In genomic region chr11:116641168-116641567, GRCm38 (mm10) we compare ENCODE assay signal across 11 mouse cellular contexts. TPM values are rescaled to one million over a fixed set of nuclear protein-coding genes. Genes with fewer than 3 reads are reported as not detected.
A peak's percentile ranks its signal among the peaks of the same experiment; 100 is the strongest.
DNase-seq lines count a peak whose midpoint lies in the region; ATAC-seq and TF ChIP-seq lines count a peak whose summit lies in the region.
"Had no signal": no experiment of that assay in that cellular context is flagged by ENCODE, and none has a peak within 500 bp of the region (broad histone marks: within the 10 kb centered on the region; RNA-seq: fewer than 3 reads in every experiment).

No protein-coding gene starts in this region.

- H3K4me1 ChIP-seq in hindbrain, postnatal 0 days (ENCODE audit: insufficient read depth, low read length), result no peaks in the 10 kb centered on the region
- peaks cover 15% of the 10 kb centered on the region for H3K4me1 ChIP-seq in hindbrain, embryonic 16.5 days (ENCODE audit: control insufficient read depth, insufficient read depth, low read depth, low read length)

- H3K27me3 ChIP-seq in hindbrain, postnatal 0 days (ENCODE audit: insufficient read depth, low read length), result no peaks in the 10 kb centered on the region
- H3K27me3 ChIP-seq in hindbrain, embryonic 16.5 days (replicated peaks; ENCODE audit: control insufficient read depth, insufficient read depth, low read length), result no peaks in the 10 kb centered on the region

- no peak overlapping the region for H3K4me2 ChIP-seq in hindbrain, postnatal 0 days (ENCODE audit: low read depth, low read length)
- H3K4me2 ChIP-seq in hindbrain, embryonic 16.5 days (ENCODE audit: low read length), result no peak overlapping the region
- H3K4me2 ChIP-seq: embryonic facial prominence, embryonic 12.5 days had no signal

- no peaks in the 10 kb centered on the region for H3K36me3 ChIP-seq in hindbrain, postnatal 0 days (ENCODE audit: insufficient read depth, low read length)
- H3K36me3 ChIP-seq in hindbrain, embryonic 16.5 days (ENCODE audit: control insufficient read depth, insufficient read depth, low read length), result no peaks in the 10 kb centered on the region
- H3K36me3 ChIP-seq: embryonic facial prominence, embryonic 12.5 days had no signal

- TF ChIP-seq CTCF in hindbrain, postnatal 0 days (IDR thresholded peaks at IDR 0.05; ENCODE audit: low read depth), result peak; percentile 55

- H3K9ac ChIP-seq in hindbrain, postnatal 0 days (replicated peaks; ENCODE audit: low read length), result no peak overlapping the region
- no peak overlapping the region for H3K9ac ChIP-seq in hindbrain, embryonic 16.5 days (ENCODE audit: low read depth, low read length)
- H3K9ac ChIP-seq: embryonic facial prominence, embryonic 12.5 days had no signal

- no peak for ATAC-seq in hindbrain, postnatal 0 days
- ATAC-seq in hindbrain, embryonic 16.5 days, result no peak

- no peak overlapping the region for H3K4me3 ChIP-seq in hindbrain, postnatal 0 days (ENCODE audit: low read length)
- H3K4me3 ChIP-seq in hindbrain, embryonic 16.5 days (ENCODE audit: low read length), result no peak overlapping the region
- H3K4me3 ChIP-seq: embryonic facial prominence, embryonic 12.5 days had no signal

- WGBS in hindbrain, postnatal 0 days, result 46% methylated on average over 5 of the region's 5 CpGs
- 52% methylated on average over 5 of the region's 5 CpGs for WGBS in hindbrain, embryonic 16.5 days

- no peak overlapping the region for H3K27ac ChIP-seq in hindbrain, postnatal 0 days
- H3K27ac ChIP-seq in hindbrain, embryonic 16.5 days (ENCODE audit: low read depth, low read length), result no peak overlapping the region
- H3K27ac ChIP-seq: embryonic facial prominence, embryonic 12.5 days had no signal

- no peaks in the 10 kb centered on the region for H3K9me3 ChIP-seq in hindbrain, postnatal 0 days (ENCODE audit: low read length)
- no peaks in the 10 kb centered on the region for H3K9me3 ChIP-seq in hindbrain, embryonic 16.5 days (ENCODE audit: control insufficient read depth, low read length)
- H3K9me3 ChIP-seq: embryonic facial prominence, embryonic 12.5 days had no signal

- peak; percentile 69 for DNase-seq in adrenal gland, postnatal 10 days
- DNase-seq in adrenal gland, postnatal 4 days (ENCODE audit: low spot score in 2 of 2), result no peak
- DNase-seq in hindbrain, postnatal 0 days (ENCODE audit: low spot score), result no peak
- DNase-seq in A20 (ENCODE audit: low read depth, low spot score), result peak; percentile 47
- DNase-seq in induced T-regulatory cell, adult 2 months (ENCODE audit: low read depth), result peak; percentile 58
- DNase-seq in right cerebral cortex, postnatal 4 days, result no peak
- no peak for DNase-seq in frontal cortex, postnatal 10 days (ENCODE audit: low spot score in 2 of 2)

RNA-seq across cellular contexts. Expression of gene Prcd, which starts 12.2 kb away (rescaled TPM):
- 1 to 10 TPM; 4.1 to 6.0 TPM for total RNA-seq in adrenal gland, postnatal 10 days (2021)
- total RNA-seq in adrenal gland, postnatal 4 days (2021), result 1 to 10 TPM; 5.2 to 5.5 TPM
- 1.2 and 1.3 TPM in 2 replicates for total RNA-seq in hindbrain, postnatal 0 days (2014; rRNA removed)
- polyA plus RNA-seq in hindbrain, postnatal 0 days (2015; fragmentation: Nextera tagmentation; extraction: Ambion mirVana), result 5.3 and 6.4 TPM in 2 replicates
- 3.1 and 4.2 TPM in 2 replicates for polyA plus RNA-seq in hindbrain, embryonic 16.5 days (2015; fragmentation: Nextera tagmentation; extraction: Ambion mirVana)

RNA-seq across cellular contexts. Expression of gene Cygb, which starts 12.9 kb away (rescaled TPM):
- 10 to 100 TPM; 40.8 to 44.7 TPM for total RNA-seq in adrenal gland, postnatal 10 days (2021)
- 10 to 100 TPM; 39.7 to 43.6 TPM for total RNA-seq in adrenal gland, postnatal 4 days (2021)
- 48.4 and 54.7 TPM in 2 replicates for total RNA-seq in hindbrain, postnatal 0 days (2014; rRNA removed)
- polyA plus RNA-seq in hindbrain, postnatal 0 days (2015; fragmentation: Nextera tagmentation; extraction: Ambion mirVana), result 46.0 and 48.1 TPM in 2 replicates
- 34.4 and 37.4 TPM in 2 replicates for polyA plus RNA-seq in hindbrain, embryonic 16.5 days (2015; fragmentation: Nextera tagmentation; extraction: Ambion mirVana)

RNA-seq across cellular contexts. Expression of gene Rhbdf2, which starts 14.3 kb away (rescaled TPM):
- total RNA-seq in adrenal gland, postnatal 10 days (2021), result 10 to 100 TPM; 11.1 to 14.4 TPM
- total RNA-seq in adrenal gland, postnatal 4 days (2021), result 10 to 100 TPM; 18.0 TPM
- 3.8 and 4.0 TPM in 2 replicates for total RNA-seq in hindbrain, postnatal 0 days (2014; rRNA removed)
- polyA plus RNA-seq in hindbrain, postnatal 0 days (2015; fragmentation: Nextera tagmentation; extraction: Ambion mirVana), result 1.1 and 1.6 TPM in 2 replicates
- 1.7 and 2.1 TPM in 2 replicates for polyA plus RNA-seq in hindbrain, embryonic 16.5 days (2015; fragmentation: Nextera tagmentation; extraction: Ambion mirVana)

RNA-seq across cellular contexts. Expression of gene Aanat, which starts 54.9 kb away (rescaled TPM):
- not detected for total RNA-seq in adrenal gland, postnatal 10 days (2021)
- not detected for total RNA-seq in adrenal gland, postnatal 4 days (2021)
- 0.68 TPM in 1 of 2 replicates, not detected in the other for total RNA-seq in hindbrain, postnatal 0 days (2014; rRNA removed)
- polyA plus RNA-seq in hindbrain, postnatal 0 days (2015; fragmentation: Nextera tagmentation; extraction: Ambion mirVana), result 0.46 and 0.81 TPM in 2 replicates
- polyA plus RNA-seq in hindbrain, embryonic 16.5 days (2015; fragmentation: Nextera tagmentation; extraction: Ambion mirVana), result 0.51 and 0.55 TPM in 2 replicates
- polyA plus RNA-seq: embryonic facial prominence, embryonic 12.5 days; heart, embryonic 16.5 days; liver, embryonic 16.5 days had no signal

RNA-seq across cellular contexts. Expression of gene Ube2o, which starts 59.9 kb away (rescaled TPM):
- 10 to 100 TPM; 20.8 to 29.8 TPM for total RNA-seq in adrenal gland, postnatal 10 days (2021)
- 10 to 100 TPM; 32.6 to 39.0 TPM for total RNA-seq in adrenal gland, postnatal 4 days (2021)
- 101 and 112 TPM in 2 replicates for total RNA-seq in hindbrain, postnatal 0 days (2014; rRNA removed)
- 31.3 and 31.9 TPM in 2 replicates for polyA plus RNA-seq in hindbrain, postnatal 0 days (2015; fragmentation: Nextera tagmentation; extraction: Ambion mirVana)
- polyA plus RNA-seq in hindbrain, embryonic 16.5 days (2015; fragmentation: Nextera tagmentation; extraction: Ambion mirVana), result 16.4 and 16.6 TPM in 2 replicates

Comparison
In these comparisons a context has a peak if more than half of its experiments do, and no peak if none do; other contexts are left out.
1. DNase-seq: peak in adrenal gland, postnatal 10 days (single experiment), A20 (single experiment) and induced T-regulatory cell, adult 2 months (single experiment); none in adrenal gland, postnatal 4 days (0 of 2), hindbrain, postnatal 0 days (single experiment), right cerebral cortex, postnatal 4 days (single experiment) and frontal cortex, postnatal 10 days (0 of 2).